Mouse (Mus musculus) liver, embryonic 15.5 days (tissue): ENCODE measurements around the gene Tmem110. TPM values are rescaled to one million over a fixed set of nuclear protein-coding genes. Genes with fewer than 3 reads are reported as not detected.

Experiments used
- polyA plus RNA-seq: library from polyadenylated mRNA; unstranded; fragments of >200 nt; fragmentation: Nextera tagmentation; extraction: Ambion mirVana; gene quantifications from 2 replicates; pipeline ENCODE4 v1.2.1, GENCODE M21; 2015

The Tmem110 gene
- polyA plus RNA-seq, 1 experiment from 2014 or later = 8.8 TPM

Other genes starting within 250 kb of the Tmem110 start
- gene Prkcd, start 199.4 kb upstream of the Tmem110 start, polyA plus RNA-seq = 20.0 and 21.5 TPM in 2 replicates
- 3.8 and 4.3 TPM in 2 replicates for gene Rft1, start 171.2 kb upstream of the Tmem110 start, polyA plus RNA-seq
- gene Sfmbt1, start 110.7 kb upstream of the Tmem110 start, polyA plus RNA-seq = 12.5 and 12.8 TPM in 2 replicates
- gene Mustn1, start 53.6 kb downstream of the Tmem110 start, polyA plus RNA-seq = 1.1 and 1.6 TPM in 2 replicates
- gene Itih4, start 60.9 kb downstream of the Tmem110 start, polyA plus RNA-seq = 205 and 267 TPM in 2 replicates
- gene Itih3, start 98.2 kb downstream of the Tmem110 start, polyA plus RNA-seq = 434 and 589 TPM in 2 replicates
- 53.8 and 71.1 TPM in 2 replicates for gene Itih1, start 117.7 kb downstream of the Tmem110 start, polyA plus RNA-seq
- gene Nek4, start 125.8 kb downstream of the Tmem110 start, polyA plus RNA-seq = 3.5 and 4.1 TPM in 2 replicates
- 15.1 and 17.1 TPM in 2 replicates for gene Glt8d1, start 175.8 kb downstream of the Tmem110 start, polyA plus RNA-seq
- 230 and 264 TPM in 2 replicates for gene Spcs1, start 176.1 kb downstream of the Tmem110 start, polyA plus RNA-seq
- gene Pbrm1, start 193.5 kb downstream of the Tmem110 start, polyA plus RNA-seq = 53.3 and 55.6 TPM in 2 replicates
- gene Gnl3, start 193.6 kb downstream of the Tmem110 start, polyA plus RNA-seq = 63.6 and 63.9 TPM in 2 replicates